Mouse (Mus musculus) c-Kit-positive CD71-positive TER-119-positive erythroid progenitor cells, embryonic 14.5 days (primary cell): ENCODE results near the gene Arid5b.

ENCODE experiments used
- DNase-seq: peaks from one replicate; pipeline ENCODE4 v3.0.0-alpha.2; 2013; ENCODE audit warnings: low spot score

Arid5b gene

DNA sequence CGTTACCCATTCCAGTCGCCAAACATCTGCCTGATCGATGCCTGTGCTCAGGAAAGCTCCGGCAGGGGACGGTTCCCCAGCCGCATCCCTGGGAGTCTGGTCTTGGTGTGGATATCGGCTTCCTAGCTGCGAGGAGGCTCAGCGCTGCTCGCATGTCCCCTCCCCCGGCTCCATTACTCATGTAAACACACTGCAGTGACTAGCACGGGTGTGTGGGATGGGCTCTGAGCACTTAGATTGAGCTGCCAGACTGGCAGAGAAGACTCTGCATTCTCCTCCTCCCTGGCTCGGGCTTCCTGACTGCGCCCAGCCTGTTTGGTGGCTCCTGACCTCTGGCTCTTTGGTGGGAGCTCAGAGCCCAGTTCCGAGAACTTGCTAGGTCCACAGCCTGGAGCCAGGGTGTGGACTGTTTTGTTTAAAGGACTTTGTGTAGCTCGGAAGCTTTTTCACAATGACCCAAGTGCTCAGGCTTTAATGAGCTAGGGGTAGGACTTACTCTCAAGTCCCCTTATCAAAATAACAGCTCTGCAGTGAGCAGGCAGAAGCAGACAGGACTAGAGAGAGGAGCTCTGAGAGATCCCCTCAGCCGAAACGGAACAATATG, 142.0 kb downstream of the Arid5b start:
- no peak for DNase-seq

DNA sequence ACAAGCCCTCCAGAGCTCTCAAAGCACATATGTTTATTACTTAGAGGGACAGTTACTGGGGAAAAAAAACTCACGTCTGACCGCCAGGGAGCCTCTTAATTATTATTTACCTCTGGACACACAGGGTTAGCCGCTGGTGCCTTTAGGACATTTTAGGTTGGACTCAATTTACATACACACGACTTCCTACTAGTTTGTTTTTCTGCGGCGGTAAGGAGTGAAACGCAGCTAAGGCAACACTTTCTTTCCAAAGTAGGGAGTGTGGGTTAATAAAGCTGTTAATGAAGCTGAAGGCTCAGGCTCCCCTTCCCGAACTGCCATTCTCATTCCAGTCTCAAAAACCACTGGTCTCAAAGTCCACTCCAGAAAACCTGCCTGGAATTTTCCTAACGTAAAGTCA, 142.5 kb downstream of the Arid5b start:
- no peak for DNase-seq

DNA sequence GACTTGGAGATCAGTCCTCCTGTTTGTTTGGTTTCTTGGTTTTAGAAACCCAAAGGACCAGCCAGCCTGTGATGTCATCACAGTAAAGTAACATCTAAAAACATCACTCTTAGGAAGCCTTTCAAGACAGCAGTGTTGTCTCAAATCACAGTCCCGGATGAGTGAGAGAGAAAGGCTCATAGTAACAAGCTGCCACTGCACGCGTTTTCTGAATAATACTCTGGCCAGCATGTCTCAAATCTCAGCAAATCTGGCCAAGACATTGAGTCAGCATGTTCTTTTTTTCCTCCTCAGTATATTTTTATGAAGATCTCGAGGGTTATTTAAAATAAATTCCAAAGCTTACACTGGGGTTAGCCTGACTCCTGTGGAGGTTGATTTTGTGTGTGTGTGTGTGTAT, 143.1 kb downstream of the Arid5b start:
- no peak for DNase-seq

DNA sequence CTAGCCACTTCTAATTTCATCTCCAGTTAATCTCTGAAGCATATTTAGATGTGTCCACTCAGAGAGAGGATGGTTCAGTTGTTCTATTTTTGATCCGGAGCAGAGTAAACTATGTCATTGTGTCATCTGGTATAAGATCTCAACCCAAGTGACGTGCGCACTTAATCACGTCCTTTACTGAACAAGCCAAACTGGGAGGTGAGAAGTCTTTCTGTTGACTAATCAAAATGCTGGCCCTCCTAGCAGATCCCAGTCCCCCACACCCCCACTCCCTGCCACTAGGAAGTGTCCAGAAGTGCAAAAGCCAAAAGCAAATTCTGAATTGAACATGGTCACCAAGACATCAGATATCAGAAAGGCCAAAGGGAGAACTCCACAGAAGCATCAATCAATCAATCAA, 144.0 kb downstream of the Arid5b start:
- DNase-seq: no peak

DNA sequence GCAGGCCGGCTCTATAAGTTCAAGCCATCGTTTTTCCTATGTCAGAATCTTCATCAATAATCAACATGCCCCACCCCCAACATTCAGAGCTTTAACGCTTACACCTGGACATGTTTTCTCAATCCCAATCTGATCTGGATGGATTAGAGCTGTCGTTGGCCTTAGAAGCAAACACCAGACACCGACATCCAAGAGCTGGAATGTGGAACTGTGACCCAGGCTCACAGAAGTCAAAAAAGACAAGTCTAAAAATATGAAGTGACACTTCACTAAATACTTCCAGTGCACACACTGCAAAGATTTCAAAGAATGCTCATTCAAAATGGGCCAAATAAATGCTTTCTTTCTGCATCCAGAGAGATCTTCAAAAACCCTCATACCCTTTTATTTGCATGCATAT, 144.5 kb downstream of the Arid5b start:
- no peak for DNase-seq

DNA sequence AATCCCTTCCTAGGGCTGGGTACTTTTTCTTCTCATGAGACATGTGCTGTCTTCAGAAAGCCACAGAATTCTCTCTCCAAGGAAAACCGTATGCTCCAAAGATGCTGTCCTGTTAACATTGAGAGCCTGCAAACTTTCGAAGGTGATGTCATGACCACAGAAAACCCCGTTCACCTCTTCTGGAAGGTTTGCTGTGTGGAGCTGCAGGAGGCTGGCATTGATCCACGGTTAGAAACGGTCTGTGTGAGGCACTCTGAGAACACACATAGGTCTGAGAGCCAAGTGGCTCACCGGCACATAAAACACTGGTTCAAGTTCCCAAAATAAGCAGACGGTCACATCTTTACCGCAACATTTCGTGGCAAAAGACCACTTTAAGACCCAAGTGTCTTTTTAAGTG, 145.9 kb downstream of the Arid5b start:
- DNase-seq: no peak

DNA sequence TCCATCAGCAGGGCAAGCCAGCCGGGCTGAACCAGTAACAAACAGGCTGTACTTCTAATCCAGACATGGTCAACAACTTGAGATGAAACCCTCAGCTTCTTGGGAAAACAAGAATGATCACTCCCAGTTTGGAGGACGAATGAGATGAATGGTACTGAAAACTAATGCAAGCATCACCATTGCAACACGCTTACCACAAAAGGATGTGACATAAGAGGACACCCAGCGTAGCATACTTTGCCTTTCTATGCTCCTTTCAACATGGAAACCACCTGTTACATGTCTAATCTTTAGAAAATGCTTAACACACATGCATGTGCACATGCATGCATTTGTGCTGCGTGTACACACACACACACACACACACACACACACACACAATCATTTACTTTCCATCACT, 146.4 kb downstream of the Arid5b start:
- no peak for DNase-seq

DNA sequence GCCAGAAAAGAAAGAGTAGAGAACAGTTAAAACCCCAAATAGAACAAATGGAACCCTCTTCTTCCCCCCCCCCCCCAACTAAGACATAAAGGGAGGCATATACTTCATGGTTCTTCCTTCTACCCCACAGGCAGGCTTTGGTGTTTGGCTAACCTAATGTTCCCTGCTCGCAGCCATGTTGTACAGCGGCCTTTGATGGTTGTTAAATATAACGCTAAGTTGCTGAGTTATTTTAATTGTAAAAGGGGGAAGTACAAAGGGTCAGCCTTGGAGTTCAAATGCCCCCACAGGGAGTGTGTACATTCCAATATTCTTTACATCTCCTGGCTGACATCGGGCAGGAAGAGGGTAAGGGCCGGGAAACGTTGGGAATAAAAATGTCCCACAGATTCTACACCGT, 148.9 kb downstream of the Arid5b start:
- DNase-seq: no peak

DNA sequence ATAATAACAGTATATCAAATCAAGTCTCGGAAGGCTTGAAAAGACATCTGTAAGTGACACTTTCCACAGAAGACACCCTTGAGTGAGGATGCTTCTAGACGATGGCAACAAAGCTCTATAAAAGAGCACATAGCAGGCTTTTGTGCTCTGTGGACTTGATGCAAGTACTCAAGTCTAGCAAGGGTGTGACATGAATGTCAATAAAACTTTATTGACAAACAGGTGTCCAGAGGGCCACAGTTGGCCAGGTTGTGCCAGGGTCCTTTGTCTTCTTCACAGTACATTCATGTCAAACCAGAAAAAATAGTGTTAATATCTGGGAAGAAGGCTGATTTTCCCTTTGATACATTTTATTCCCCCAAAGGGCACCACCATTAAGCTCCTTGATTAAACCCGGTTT, 149.5 kb downstream of the Arid5b start:
- no peak for DNase-seq

DNA sequence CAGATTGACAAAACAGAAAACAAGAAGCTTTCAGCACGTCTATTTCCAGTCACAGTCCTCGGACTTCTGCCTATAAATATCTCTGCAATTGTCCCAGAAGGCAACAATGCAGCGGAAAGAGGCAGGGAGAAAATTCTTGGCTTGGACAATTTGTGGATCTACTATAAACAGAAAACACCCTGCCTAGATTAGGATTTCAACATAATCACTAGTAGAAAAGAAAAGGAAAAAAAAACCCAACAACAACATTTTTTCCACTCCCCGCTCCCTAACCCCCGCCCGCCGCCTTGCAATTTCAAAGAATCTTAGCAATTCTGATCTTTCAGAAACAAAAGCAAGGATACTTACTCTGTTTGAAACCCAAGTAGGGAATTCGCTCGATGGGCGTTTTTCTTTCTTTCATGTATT, 150.1 kb downstream of the Arid5b start:
- no peak for DNase-seq

DNA sequence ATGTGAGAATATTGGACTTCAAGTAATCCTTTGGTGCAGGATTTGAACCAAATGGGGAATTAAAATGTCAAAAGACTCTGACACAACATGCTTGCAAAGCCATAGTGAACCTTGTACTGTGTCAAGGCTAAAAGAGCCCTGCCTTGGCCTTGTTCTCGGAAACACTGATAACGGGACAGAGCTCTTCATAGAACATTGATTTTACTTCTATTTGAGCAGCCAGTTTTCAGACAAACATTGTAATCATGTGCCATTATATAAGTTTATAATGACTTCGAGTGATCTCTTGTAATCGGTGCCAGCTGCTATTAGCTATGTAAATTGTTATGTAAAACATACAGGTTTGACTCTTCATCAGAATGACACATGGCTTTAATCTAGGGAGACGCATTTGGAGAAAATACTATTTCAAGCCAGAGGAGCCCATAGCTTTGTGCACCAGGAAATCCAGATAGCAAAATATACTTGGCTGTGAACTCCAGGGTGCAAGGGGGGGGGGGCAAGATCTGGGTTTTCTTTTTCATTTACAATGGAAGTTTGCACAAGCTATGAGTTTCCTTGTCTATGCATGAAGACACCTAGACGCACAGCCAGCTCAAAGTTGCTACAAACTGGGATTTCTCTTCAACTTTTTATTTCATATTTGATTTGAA, 150.8 kb downstream of the Arid5b start:
- no peak for DNase-seq

DNA sequence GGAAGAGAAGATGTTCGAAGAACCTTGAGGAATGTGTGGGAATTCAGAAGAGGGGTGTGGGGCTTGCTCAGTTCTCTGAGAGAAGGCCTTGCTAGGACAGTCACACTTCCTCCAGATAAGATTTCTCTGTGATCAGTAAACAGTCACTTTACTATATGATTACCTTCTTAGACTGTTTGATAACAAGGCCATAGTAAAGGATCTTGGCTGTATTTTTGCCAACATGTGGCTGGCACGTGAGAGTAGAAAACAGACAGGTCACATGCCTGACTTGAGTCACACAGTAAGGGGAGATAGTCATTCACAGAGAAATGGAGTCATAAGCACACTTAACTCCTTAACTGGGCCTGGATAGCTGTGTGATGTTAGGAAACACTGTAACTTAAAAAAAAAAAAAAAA, 151.4 kb downstream of the Arid5b start:
- DNase-seq: no peak

DNA sequence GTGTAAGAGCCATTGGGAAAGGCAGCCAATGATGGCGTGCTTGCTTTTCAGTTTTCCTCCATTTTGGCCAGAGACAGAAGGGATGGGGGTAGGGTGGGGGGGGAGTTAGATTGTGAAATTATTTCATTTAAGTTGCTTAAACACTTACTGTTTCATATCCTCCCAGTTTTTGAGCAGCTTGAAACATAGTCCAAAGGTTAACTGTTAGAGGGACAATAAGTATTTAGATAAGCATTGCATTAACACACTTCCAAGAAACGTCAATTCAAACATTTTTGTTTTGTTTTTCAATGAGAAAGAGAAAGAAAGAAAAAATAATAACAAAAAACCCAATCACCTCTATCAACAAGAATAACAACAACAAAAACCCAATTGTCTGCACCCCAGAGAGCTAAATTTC, 152.0 kb downstream of the Arid5b start:
- no peak for DNase-seq

DNA sequence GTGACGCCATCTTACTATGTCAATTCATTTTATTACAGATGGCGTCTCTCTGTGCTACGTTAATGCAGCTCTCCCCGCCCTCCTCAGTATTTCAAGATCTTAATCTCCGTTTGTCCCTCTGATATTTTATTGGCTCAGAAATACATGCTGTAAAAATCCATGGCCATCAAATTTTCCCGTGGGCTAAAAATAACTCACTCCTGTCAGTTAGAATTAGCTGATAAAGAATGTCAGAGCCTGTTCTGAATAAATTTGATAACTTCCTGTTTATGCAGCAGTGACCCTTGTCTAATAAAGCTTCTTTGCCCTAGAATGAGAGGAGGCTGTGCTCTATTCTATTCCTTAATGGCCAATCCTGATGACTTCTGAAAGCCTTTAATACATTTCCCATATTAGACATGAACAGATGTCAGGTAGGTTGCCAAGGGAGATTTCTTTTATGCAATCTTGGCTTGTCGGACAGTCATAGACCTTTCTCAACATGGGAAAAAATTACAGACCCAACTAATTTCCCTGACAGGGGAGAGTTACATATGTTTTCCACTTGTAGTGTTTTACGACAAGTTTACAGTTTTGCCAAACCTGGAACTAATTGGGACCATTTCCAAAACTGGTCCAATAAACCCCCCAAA, 152.5 kb downstream of the Arid5b start:
- DNase-seq: no peak

DNA sequence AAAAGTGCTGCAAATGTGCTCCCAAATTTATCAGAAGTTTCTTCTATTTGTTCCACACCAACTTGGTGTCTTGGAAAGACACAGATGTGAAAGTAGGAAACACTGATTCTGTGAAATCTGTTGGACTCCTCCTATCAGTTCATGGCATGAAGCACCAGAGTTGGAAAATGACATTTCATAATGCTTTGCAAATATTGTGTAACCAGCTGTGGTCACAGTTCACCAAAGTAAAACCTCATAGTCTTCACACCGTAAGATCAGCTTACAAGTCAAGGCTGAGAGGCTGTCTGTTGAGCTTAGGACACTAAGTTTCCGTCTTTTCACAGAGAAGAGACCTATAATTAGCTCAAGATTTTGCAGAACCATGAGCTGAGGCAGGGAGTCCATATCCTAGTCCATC, 153.6 kb downstream of the Arid5b start:
- DNase-seq: no peak

DNA sequence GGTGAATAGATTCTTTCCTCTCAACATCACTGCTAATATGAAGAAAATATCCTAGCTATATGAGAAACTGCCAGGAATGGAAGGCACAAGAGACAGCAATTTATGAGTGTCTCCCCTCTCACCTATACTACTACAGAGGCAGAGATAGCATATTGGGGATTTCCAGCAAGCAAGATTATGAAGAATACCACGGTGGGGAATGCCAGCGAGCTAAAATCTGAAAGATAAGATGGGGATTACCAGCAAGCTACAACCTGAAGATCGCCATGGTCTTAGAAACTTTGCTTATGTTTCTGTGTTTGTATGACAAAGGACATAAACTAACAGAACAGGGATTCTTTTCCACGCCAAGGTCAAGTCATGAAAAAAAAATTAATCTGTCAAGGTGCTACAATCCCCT, 155.1 kb downstream of the Arid5b start:
- no peak for DNase-seq

DNA sequence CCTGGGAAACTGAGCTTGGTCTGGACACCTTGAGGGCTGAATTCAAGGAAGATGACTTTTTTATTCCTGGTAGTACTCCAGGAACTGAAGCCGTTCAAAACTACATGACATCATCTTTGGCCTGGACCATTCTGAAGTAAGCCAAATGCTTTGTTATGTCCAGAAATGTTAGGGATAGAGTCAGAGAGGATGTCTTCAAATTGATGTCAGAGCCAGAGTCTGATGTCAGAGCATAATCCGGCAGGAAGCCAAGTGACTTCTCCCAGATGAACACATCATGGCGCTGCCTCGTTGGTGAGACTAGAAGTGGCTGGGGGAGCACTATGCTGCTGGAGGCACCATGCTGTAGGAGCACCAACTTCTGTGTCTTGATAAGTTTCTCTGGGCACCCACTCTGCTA, 156.6 kb downstream of the Arid5b start:
- no peak for DNase-seq

DNA sequence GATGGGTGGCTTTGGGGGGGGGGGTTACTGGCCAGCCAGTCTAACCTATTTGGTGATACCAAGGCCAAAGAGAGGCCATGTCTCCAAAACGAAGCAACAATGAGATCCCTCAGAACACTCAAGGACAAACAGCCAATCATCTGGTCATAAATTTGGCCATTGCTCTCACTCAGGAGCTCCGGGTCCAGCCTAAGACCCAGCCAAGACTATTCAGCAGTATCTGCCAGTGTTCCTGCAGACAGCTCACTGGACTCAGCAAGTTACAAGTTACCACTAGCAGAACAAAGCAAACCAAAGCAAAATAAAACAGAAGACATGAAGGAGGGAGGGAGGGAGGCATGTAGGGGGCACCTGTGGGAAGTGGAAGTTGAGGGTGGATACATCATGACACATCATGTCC, 157.3 kb downstream of the Arid5b start:
- no peak for DNase-seq

DNA sequence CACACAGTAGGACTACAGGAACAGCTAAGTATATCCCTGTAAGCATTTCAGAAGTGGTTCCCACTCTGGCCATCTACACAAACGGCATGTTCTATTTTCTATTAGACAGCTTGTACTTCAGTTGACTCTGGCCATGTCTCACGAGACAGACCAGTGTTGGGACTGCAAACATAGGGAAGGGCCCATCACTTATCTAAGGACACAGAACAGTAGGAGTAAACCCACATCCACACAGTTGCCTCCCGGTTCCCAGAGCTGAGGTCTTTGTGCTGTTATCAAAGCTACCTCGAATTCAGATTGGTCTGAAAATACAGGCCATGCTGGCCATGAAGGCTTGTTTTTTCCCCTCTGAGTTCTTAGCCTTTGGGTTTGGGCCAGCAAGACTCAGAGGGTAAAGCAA, 158.5 kb downstream of the Arid5b start:
- no peak for DNase-seq

DNA sequence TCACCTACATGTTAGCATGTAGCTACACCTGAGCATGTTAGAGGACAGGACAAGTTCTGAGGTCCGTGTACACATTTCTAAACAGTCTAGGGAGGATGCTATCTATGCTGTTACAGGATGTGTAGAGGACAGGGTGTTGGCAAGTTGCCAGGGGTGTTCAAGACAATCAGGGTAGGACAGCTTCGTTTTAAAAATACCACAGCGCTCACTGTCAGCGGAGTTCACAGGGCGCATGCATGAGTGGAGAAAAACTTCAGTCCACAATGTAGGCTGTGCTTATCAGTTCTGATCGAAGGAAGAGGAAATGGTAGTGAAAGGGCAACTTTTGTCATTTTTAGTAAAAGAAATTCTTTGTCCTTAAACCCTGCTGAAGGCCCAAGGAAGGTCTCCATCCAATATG, 159.3 kb downstream of the Arid5b start:
- peak; percentile 55 for DNase-seq

DNA sequence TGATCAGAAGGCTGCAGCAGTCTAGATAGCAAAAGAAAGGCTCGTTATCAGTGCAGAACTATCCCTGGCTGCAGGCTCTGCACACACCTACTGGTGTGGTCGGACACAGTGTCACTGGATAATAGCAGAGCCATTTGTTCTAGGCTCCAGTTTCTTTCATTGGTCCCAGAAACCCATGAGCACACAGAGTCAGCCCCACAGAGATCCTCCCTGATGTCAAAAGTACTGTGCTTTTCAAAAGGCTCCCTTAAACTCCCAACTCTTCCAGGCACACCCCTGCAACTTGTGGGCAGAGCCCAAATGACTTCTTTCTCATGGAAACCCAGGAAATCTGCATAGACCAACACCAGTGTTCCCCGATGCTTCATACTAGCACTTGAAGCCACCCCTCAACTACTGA, 163.6 kb downstream of the Arid5b start:
- DNase-seq: no peak

DNA sequence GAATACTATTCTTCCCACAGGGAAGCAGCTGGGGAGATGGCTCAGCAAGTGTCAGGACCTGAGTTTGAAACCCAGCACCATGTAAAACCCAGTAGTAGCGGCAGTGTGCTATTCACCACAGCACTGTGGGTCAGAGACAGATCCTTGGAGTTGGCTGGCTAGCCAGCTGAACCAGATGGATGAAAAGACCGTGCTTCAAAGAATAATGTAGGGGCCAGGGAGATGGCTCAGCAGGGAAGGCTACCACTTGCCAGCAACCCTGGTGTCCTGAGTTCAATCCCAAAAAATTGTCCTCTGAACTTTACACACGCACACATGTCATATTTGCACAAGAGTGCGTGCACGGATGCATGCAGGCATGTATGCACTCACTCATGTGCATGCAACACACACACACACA, 164.9 kb downstream of the Arid5b start:
- DNase-seq: no peak

DNA sequence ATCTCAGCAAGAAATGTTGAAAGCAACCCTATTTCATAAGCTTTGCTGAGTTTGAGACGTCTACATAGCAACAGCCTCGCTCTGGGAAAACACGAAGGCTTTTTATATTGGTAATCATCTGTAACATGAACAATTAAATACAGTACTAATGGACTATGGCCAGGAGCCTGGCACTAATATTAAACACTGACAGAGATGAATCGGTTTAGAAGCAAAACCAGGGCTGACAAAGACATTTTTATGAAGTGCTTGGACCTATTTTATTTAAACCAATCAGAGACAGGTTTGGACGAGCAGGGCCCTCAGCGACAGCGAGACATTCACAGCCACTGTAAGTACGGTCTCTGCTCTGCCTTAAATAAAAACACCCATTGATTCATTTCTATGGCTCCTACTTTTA, 165.6 kb downstream of the Arid5b start:
- no peak for DNase-seq

DNA sequence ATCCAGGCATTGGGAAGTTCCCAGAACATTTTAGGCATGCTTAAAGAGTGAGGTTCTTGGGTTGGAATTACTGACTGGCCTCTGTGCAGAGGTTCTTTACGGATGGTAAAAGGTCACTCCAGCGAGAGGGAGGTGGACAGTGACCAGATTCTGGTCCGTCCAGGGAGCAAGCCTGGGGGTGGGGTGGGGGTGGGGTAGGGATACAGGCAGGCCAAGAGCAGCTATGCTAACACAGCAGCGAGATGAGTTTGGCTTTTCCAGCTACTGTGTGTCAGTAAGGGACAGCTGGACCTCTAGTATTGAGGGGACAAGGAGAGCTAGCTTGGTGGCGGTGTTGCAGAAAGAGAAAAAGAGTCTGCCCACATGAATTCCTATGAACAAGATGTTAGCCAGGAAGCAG, 167.9 kb downstream of the Arid5b start:
- DNase-seq: no peak
